Mouse (Mus musculus) left cerebral cortex, adult 18-20 months (tissue): ENCODE measurements at regions not wholly inside any gene's neighbourhood (a gene's known extent, or its start where the extent isn't known, plus 50 kb on each side); places are given as distances from the start of the nearest gene placed in this dataset.
A peak's percentile ranks its signal among the peaks of the same experiment; 100 is the strongest.

ENCODE experiments used
- DNase-seq, 2 experiments: peaks; one replicate each; pipeline ENCODE4 v3.0.0; 2021 to 2022; ENCODE audit warnings: low spot score in 2 of 2, mixed read lengths in 1 of 2

DNA sequence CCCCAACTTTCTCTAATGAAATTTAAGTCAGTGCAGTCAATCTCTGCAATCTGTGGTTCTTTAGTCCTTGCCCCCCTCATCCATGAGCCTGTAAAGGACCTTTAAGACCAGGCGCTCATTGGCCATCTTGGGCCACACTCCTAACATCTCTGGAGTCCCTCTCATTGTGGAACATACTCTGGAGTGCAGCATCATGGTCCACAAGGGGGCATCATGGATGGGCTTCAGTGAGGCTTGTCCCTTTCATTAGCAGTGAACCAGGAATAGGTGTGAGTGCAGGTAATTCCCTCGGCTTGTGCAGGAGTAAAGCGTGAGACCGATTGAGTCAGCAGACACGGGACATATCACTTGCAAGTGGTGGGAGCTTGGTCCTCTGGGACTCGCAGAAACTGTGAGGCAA lies 137.7 kb downstream of the Sall1 start:
- DNase-seq, result no peak

DNA sequence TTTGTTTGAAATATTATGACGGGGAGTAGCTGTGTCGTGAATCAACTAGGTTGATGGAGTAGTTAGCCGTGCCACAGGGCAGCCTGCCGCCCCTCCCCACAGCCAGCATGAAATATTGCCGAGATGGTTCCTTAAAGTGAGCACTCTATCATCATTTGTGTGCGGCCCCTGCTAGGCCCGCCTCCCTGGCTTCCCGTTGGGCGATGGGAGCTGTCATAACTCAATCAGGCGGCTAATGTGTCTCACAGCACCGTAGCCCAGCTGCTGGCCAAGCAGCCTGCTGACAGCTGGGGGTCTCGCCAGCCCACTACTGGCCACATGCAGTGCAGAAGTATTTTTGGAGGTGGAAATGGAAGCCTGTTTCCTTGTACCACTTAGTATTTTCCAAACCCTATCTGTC lies 140.9 kb downstream of the Sall1 start:
- no peak for DNase-seq

DNA sequence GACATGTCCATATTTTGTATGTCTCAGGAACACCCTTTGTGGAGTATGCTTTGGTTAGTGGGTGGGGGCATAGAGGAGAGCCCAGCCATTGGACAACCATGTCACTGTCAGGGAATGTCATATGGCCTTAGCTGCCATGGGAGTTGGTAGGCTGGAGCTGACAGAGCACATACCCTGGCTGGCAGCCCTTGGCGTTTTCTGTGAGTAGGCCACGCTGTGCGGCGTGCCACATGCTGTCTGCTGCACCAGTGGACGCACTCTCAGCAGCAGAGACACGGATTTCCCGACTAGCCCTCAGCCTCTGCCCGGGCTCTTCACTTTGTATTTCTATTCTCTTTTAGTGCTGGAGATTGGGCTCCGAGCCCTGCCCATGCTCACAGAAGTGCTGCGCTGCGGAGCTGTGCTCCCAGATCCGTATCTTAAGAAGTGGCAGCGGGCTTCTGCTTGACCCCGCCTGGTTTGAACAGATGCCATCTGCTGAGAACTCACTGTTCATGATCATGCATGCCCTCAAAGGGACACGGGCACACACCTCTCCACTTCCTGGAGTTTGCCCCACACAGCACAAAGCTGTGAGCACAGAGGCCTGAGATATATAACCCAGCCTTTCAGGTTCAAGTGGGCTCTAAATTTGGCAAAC lies 160.1 kb downstream of the Sall1 start:
- DNase-seq, result no peak

DNA sequence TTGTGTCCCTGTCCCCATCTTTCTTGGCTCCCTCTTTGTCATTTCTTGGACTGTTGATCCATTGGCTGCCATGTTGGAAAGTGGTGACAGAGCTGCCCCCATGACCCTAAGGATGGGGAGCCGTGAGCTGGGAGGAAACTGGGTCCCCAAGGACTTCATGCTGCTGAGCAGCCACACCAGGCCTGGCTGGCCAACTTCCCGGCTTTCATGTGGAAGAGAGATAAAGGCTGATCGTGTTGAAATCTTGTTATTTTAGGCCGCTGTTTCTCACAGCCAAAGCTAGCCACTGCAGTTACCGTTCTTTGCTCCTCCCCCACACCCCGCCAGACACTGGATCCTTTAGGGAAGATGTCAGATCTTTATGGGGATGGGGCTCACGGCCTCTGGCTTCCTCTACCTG lies 164.1 kb downstream of the Sall1 start:
- DNase-seq, result no peak

DNA sequence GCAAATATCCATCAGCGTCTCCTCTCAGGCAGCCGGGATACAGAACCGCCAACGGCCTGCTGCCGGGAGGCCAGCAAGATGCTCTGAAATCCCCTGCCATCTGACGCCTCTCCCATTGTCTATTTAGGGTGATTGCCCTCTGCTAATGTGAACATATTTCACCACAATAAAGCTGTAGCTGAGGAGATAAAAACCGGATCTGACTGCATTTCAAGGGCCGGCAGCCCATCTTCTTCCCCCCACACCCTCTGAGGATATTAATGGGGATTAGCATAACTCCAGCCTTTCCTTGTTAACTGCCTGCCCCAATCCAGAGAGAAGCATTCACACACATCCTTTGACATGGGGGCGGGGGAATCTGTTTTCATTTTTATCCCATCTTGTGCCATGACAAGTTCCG lies 166.0 kb downstream of the Sall1 start:
- DNase-seq, result no peak

DNA sequence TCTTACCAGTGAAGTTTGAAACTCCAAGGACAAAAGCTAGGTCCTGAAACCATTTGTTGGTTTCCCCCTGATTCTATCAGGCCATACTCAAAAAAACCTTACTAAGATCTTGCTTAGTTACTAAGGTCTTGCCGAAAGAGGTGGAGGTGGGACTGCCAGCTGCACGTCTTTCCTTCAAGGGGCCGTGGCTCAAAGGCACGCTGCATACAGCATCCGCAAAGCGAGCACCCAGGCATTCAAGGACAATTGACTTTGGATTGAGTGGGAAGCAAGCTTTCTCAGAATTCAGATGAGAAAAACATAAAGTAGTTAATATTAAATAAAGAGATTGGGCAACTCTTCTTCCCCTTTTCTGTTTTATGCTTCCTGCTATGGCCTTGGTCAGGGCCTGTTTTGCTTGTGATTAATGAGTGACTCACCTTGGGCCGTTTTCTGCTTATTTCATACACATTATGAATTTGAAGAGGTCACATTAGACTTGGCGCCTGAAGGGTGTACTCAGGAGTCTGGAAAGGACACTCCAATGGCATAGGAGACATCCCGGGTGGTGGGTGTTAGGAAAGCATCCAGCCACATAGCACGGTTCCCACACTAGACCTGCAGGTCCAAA lies 166.1 kb downstream of the Cyld start:
- no peak for DNase-seq

DNA sequence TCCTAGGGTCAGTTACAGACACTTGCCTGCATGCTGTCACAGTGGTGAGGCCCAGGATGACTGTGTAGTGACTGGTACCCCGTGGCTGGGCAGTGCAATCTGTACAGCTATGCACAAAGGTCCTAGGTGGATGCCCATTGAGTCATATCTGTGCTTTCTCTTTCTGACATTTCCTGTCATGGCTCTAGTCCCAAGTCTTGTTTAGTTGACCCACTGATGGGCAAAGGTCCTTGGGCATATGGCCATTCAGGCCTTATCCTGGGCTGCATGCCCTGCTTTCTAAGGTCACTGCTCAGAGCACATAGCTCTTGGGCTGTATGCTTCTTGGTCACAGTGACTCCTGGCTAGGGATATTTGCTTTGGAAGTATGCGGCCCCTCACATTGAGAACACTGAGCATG lies 160.4 kb downstream of the Cyld start:
- DNase-seq, result no peak

DNA sequence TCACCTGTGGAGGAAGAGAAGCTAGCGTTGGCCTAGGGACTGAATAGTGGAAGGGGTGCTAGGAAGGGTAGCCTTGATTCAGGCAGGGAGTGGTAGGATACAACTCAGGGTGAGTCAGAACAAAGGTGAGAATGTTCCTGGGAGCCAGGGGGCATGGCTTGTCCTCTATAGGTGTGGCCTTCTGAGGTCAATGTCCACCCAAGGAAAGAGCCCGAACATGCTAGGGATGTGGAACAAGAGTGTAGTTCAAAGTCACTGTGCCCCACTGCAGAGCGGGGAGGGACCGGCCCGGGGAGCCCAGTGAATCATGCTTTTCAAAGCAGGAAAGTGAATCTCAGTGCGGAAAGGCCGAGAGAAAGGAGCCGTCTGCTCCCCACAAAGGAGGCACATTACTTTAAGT lies 156.4 kb downstream of the Cyld start:
- no peak for DNase-seq

DNA sequence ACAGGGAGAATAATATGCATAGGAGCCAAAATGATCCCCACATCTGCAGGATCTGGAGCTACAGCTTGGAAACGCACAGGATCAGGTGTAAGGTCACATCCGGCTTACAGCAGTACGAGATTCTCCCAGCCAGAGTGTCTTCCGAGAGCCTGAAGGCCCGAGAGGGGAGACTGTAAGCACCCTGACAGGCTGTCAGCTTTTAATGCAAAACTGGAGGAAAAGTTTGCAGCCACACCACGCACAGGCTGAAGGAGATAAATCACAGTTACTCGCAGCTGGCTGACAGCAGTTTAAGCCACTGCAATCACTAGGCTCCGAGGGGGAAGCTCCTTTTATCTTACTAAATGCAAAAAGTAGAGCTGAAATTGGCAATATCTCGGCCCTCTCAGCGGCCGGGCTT lies 149.1 kb downstream of the Cyld start:
- no peak for DNase-seq

DNA sequence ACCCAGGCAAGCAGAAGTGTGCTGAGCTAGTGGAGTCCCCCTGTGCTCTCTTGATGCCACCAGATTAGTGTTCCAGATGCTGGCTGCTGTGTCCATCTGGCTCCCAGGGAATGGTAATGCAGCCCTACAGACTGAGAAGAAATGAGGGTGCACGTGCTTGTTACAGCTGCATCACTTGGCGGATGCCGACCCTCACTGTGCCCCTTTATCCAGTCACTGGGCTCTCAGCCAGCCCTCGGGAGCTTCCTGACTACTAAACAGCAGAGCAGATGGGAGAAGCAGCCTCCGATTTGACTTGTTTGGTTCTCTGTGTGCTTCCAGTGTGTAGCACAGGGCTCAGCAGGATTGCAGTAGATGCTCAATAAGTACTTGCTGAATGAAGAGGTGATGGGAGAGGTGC lies 147.5 kb downstream of the Cyld start:
- peak in 1 of 2 experiments; percentile 10 for DNase-seq

DNA sequence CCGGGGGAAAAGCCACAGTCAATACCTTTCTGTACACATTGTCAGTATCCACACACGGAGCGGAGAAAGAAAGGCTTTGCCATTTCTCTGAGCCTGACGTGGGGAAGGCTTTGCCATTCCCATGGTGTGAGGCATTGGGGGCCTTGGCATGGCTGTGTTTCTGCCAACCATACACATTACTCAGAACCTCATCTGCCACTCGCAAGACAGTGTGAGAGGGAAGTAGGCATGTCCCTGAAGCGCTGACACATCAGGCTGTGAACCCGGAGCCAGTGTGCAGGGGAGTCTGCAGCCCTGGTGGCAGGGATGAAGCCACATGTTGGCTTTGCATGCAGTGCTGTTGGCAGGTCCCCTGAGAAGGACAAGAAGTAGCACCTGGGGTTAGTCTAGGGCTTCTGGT lies 145.6 kb downstream of the Cyld start:
- no peak for DNase-seq

DNA sequence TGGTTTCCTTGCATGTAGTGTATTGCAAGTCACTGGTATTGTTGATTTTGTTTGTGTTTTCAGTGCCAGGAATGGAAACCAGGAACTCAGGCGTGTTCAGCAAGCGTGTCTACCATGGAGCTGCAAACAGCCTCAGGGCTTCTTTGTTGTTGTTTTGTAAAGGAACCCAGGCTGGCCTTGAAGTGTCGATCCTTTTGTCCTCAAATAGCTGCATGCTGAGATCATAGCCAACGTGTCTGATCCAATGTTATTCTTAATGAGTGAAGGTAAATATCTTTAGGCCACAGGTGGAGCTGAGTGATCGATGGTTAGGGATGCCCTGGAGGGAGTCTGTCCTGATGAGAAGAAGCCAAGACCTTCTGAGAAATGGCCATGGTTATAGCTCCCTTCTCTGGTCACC lies 143.3 kb downstream of the Cyld start:
- DNase-seq, result no peak

DNA sequence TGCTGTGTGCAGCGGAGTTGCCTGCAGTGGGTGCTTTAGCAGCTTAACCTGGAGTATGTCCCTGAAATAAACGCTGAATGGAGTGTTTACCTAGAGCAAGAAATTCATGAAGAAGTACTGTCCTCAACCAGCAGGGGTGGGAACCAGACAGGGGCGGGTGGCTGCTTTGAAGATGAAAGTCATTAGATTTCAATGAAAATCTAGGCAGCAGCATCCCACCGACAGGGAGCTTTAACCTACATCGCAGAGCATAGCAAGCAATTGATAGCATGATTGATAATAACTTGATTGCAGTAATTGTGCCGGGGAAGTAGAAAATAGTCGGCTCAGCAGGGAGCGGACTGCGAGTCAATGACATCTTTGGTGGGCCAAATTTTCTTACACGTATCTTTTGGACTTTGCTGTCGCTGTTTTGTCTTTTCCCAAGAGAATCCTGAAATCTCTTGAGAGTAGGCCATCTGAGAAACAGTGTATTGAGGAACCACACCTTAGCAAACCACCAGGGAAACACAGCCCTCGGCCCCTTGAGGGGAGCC lies 139.0 kb downstream of the Cyld start:
- DNase-seq, result no peak

DNA sequence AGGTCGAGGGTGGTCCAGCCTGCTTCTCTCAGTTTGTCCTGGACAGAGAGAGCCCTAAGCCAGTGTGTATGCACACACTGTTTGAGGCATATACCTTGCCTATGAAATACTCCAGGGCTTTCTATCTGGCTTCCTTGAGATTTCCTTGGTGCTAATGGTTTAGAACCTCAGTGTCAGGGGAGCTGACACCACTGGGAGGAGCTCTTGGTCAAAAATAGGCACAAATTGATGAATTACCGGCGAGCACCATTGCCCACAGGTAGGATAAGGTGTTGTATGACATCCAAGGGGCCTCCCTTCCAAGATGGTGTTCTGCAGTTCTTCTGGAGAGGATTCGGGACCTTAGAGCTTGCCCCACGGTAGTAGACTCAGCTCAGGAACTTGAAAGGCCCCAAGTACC lies 129.0 kb downstream of the Cyld start:
- no peak for DNase-seq

DNA sequence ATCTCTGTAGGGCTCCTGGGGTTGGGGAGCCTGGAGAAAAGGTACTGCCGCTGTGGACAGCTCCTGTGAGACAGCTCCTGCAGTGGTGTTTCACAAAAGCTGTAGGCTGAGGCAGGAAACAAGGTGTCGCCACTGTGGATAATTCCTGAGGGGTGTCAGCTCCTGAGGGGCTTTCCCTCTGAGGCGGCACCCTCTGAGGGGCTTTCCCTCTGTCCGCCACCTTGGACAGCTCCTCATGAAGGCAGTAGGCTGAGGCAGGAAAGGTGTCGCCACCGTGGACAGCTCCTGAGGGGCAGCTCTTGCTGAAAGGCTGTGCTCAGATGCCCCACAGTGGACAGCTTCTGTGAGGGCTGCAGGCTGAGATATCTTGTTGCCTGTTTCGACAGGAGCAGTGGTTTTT lies 127.1 kb downstream of the Cyld start:
- DNase-seq, result no peak

DNA sequence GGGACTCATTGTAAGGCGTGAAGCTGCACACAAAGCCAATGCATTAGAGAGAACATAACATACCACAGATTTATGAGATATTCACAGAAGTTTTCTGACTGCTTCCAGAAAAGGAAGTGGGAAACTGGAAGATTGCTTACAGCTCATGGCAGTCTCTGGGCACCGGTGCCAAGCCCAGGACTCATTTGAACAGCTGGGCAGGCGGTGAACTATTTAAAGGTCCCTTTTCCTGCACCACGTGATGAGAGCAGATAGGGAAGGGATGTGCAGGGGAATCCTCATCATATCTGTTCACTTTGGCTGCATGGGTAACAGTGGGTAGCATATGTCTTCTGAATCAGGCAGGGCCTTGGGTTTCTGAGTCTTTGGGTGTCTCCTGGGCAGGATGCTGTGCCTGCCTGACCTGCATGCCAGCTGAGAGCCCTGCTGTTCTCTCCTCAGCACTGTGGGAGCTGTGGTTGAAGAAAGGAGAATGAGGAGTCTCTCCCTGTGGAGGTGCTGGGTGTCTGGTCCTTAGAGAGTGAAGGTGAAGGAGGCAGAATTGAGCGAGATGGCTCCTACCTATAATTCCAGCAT lies 123.5 kb downstream of the Cyld start:
- no peak for DNase-seq

DNA sequence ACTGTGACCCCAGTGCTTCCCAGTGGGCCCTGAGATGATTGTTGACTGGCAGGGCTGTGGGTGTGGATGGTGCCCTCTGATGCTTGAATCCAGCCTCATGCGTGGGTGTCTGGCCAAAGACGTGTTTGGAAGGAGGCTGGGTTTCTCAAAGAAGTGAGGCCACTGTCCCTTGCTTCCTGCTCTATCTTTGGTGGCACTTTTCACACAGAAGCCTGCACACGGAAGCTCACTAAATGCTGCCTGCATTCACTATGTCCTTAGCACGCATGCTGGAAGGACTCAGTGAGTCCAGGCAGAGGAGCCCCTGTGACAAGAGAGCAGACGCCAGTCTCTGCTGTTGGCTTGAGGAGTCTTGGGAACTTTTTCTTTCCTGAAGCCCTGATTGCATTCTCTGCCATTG lies 119.6 kb downstream of the Cyld start:
- DNase-seq, result no peak

DNA sequence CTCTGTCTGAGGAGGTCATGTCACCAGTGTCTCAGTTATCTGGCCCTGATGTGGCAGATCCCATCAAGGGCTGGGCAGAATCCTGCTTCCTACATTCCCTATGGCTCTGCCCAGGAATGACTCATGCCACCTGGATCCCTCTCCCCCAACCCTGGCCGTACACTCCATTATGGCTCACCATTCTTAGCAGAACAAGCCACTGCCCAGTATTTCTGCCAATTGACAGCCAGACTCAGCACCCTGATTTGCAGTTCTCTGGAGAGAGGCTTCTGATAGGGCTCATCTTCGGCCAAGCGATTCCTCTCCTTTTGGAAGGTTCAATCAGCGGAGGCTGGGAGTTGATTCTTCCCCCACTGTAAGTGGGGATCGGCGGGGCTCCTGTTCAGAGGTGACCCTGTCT lies 117.4 kb downstream of the Cyld start:
- no peak for DNase-seq

DNA sequence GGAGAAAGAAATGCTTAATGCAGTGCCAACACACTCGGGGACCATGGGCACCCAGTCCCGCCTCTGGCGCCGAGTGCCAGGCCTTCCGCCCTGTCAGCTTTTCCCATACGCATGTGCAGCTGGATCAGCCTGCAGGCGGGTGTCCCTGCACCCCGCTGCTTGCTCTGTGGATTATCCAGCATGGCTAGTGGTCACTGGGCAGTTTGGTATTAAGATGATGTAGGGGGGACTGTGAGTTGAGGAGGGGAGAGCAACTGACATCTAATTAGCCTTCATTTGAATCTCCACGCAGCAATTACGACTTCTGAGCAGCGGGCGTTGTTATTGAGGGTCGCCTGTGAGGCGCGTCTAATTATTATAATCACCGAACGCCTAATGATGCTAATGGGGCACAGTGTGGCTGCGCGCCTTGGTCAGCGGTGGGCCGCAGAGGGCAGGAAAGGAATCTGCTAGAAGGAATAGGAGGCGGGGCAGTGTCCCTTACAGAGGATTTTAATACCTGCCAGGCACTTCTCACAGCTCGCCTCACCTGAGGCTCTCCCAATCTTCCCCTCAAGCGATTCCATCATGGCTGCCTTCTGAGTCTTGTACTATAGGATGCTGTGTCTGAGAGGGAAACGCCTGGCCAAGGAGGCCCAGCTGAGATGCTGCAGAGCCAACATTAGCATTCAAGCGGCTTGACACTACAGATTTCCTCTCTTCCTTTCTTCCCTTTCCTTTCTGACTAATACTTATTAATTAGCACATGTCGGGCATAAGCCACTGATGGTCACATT lies 116.3 kb downstream of the Cyld start:
- DNase-seq, result no peak

DNA sequence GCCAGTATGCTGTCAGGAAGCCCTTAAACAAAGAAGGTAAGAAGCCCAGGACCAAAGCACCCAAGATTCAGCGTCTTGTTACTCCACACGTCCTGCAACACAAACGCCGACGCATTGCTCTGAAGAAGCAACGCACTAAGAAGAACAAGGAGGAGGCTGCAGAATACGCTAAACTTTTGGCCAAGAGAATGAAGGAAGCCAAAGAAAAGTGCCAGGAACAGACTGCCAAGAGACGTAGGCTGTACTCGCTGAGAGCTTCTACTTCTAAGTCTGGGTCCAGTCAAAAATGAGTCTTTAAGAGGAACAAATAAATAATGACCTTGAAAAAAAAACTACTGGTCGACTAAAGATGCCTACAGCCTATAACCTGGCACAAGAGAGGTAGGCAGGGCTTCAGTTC lies 110.0 kb downstream of the Cyld start:
- peak in 1 of 2 experiments; percentile 26 for DNase-seq
